Mouse (Mus musculus) CH12.LX (cell line): Measurements from ENCODE around the gene Eif3b. TPM values are rescaled to one million over a fixed set of nuclear protein-coding genes. Genes with fewer than 3 reads are reported as not detected.
"Not testable (repeated sequence)": the region's sequence is repeated elsewhere in the genome, so short reads cannot be mapped to it uniquely, and the experiment has no call there.

Source experiments
- DNase-seq: peaks from one replicate; pipeline ENCODE4 v3.0.0-alpha.2; 2013; ENCODE audit errors: extremely low read depth
- H3K27ac ChIP-seq: 2 replicates; pipeline ENCODE4 v1.5.1; 2012; ENCODE audit warnings: low read depth, mild to moderate bottlenecking, control low read depth, moderate library complexity; ENCODE audit not compliant: insufficient read depth
- H3K27me3 ChIP-seq: replicated peaks from 2 replicates; pipeline ENCODE3; 2012; ENCODE audit warnings: inconsistent platforms
- H3K36me3 ChIP-seq, 2 experiments: replicated peaks in 1 of 2; 2 replicates each; pipeline versions ENCODE3 to v1.6.1; 2012; ENCODE audit warnings: inconsistent platforms in 1 of 2, low read length in 1 of 2, mild to moderate bottlenecking in 1 of 2, mixed read lengths in 1 of 2, moderate library complexity in 1 of 2; ENCODE audit not compliant: control insufficient read depth in 1 of 2, insufficient read depth in 1 of 2
- H3K4me1 ChIP-seq, 2 experiments: 2 replicates each; pipeline ENCODE4 v1.6.1; 2012; ENCODE audit warnings: inconsistent platforms in 1 of 2, moderate library complexity in 1 of 2; ENCODE audit not compliant: insufficient read depth in 2 of 2, control insufficient read depth in 1 of 2
- H3K4me2 ChIP-seq: 2 replicates; pipeline ENCODE4 v1.6.1; 2012; ENCODE audit warnings: low read depth, mild to moderate bottlenecking, control low read depth; ENCODE audit not compliant: poor library complexity, insufficient read depth, severe bottlenecking
- H3K4me3 ChIP-seq, 3 experiments: fragments of 150-350 bp in 1 of 3; sonication (generic) in 1 of 3; replicated peaks in 1 of 3; 2 replicates each; pipeline versions ENCODE3 to v1.5.1; 2011 to 2012; ENCODE audit warnings: low read depth in 2 of 3, low read length in 2 of 3, mild to moderate bottlenecking in 2 of 3, moderate library complexity in 2 of 3, control low read depth in 1 of 3, improper control_type of control experiment in 1 of 3, inconsistent platforms in 1 of 3, mixed read lengths in 1 of 3; ENCODE audit not compliant: poor library complexity in 1 of 3
- H3K79me2 ChIP-seq: replicated peaks from 2 replicates; pipeline ENCODE4 v1.6.1; 2012; ENCODE audit warnings: mild to moderate bottlenecking, moderate library complexity; ENCODE audit not compliant: control insufficient read depth, poor library complexity, insufficient read depth, severe bottlenecking; ENCODE audit errors: extremely low read depth
- H3K9ac ChIP-seq: 2 replicates; pipeline ENCODE4 v1.6.1; 2012; ENCODE audit warnings: low read depth, mild to moderate bottlenecking, control low read depth, moderate library complexity; ENCODE audit not compliant: insufficient read depth
- H3K9me3 ChIP-seq: replicated peaks from 2 replicates; pipeline ENCODE3; 2012; ENCODE audit warnings: low read length, inconsistent platforms, mixed read lengths
- BHLHE40 ChIP-seq: IDR thresholded peaks from 2 replicates; pipeline ENCODE4 v1.6.1; 2011; ENCODE audit warnings: mild to moderate bottlenecking, low read depth, low read length, improper control_type of control experiment
- CHD1 ChIP-seq: IDR thresholded peaks from 2 replicates; pipeline ENCODE4 v1.6.1; 2012; ENCODE audit warnings: low read depth, low read length, improper control_type of control experiment, inconsistent platforms
- CHD2 ChIP-seq: IDR thresholded peaks from 2 replicates; pipeline ENCODE4 v1.6.1; 2011; ENCODE audit warnings: low read length, improper control_type of control experiment
- CTCF ChIP-seq, 2 experiments: IDR thresholded peaks in 1 of 2; conservative IDR thresholded peaks in 1 of 2; 2 replicates each; pipeline ENCODE4 v1.5.1; 2011 to 2012; ENCODE audit warnings: low read depth in 2 of 2, low read length in 2 of 2, improper control_type of control experiment in 1 of 2, inconsistent platforms in 1 of 2, mild to moderate bottlenecking in 1 of 2, moderate library complexity in 1 of 2
- E2F4 ChIP-seq: IDR thresholded peaks from 2 replicates; pipeline ENCODE4 v1.6.1; 2011; ENCODE audit warnings: low read depth, low read length, improper control_type of control experiment; ENCODE audit not compliant: insufficient replicate concordance
- EP300 ChIP-seq: IDR thresholded peaks from 2 replicates; pipeline ENCODE4 v1.6.1; 2011; ENCODE audit warnings: low read length, improper control_type of control experiment
- ETS1 ChIP-seq: conservative IDR thresholded peaks from 2 replicates; pipeline ENCODE4 v1.6.1; 2012; ENCODE audit warnings: low read depth, mild to moderate bottlenecking, inconsistent platforms, low read length, improper control_type of control experiment, moderate library complexity
- IRF4 ChIP-seq: IDR thresholded peaks from 2 replicates; pipeline ENCODE4 v1.6.1; 2014; ENCODE audit warnings: low read depth, mild to moderate bottlenecking, inconsistent platforms, low read length, improper control_type of control experiment
- JUN ChIP-seq: IDR thresholded peaks from 2 replicates; pipeline ENCODE4 v1.6.1; 2011; ENCODE audit warnings: low read depth, mild to moderate bottlenecking, low read length, improper control_type of control experiment, moderate library complexity; ENCODE audit not compliant: insufficient read depth
- JUND ChIP-seq: conservative IDR thresholded peaks from 2 replicates; pipeline ENCODE4 v1.6.1; 2011; ENCODE audit warnings: low read depth, low read length, improper control_type of control experiment
- MAFK ChIP-seq: IDR thresholded peaks from 2 replicates; pipeline ENCODE4 v1.6.1; 2011; ENCODE audit warnings: low read length, improper control_type of control experiment; ENCODE audit not compliant: insufficient replicate concordance
- NELFE ChIP-seq: IDR thresholded peaks from 2 replicates; pipeline ENCODE4 v1.6.1; 2011; ENCODE audit warnings: low read depth, low read length, improper control_type of control experiment
- RAD21 ChIP-seq: IDR thresholded peaks from 2 replicates; pipeline ENCODE4 v1.6.1; 2011; ENCODE audit warnings: low read depth, mild to moderate bottlenecking, low read length, improper control_type of control experiment, moderate library complexity
- SMC3 ChIP-seq: IDR thresholded peaks from 2 replicates; pipeline ENCODE4 v1.6.1; 2011; ENCODE audit warnings: low read depth, low read length, improper control_type of control experiment
- UBTF ChIP-seq: IDR thresholded peaks from 2 replicates; pipeline ENCODE4 v1.6.1; 2012; ENCODE audit warnings: low read depth, mild to moderate bottlenecking, inconsistent platforms, low read length, improper control_type of control experiment, moderate library complexity
- USF1 ChIP-seq: IDR thresholded peaks from 2 replicates; pipeline ENCODE4 v1.6.1; 2014; ENCODE audit warnings: low read depth, mild to moderate bottlenecking, inconsistent platforms, low read length, improper control_type of control experiment
- USF2 ChIP-seq: conservative IDR thresholded peaks from 2 replicates; pipeline ENCODE4 v1.6.1; 2011; ENCODE audit warnings: low read depth, low read length, improper control_type of control experiment
- ZC3H11A ChIP-seq: IDR thresholded peaks from 2 replicates; pipeline ENCODE4 v1.6.1; 2012; ENCODE audit warnings: low read depth, mild to moderate bottlenecking, inconsistent platforms, low read length, improper control_type of control experiment
- ZKSCAN1 ChIP-seq: IDR thresholded peaks from 2 replicates; pipeline ENCODE4 v1.6.1; 2012; ENCODE audit warnings: low read depth, inconsistent platforms, low read length, improper control_type of control experiment, borderline replicate concordance
- ZNF384 ChIP-seq: IDR thresholded peaks from 2 replicates; pipeline ENCODE4 v1.6.1; 2012; ENCODE audit warnings: low read depth, low read length, improper control_type of control experiment, inconsistent platforms
- dilution Hi-C: fragments of 300-500 bp; cut with MboI; formaldehyde crosslinking; loops from 2 replicates; pipeline ENCODE4 v1.14.3; 2020; ENCODE audit warnings: low sequenced_read_pairs; ENCODE audit not compliant: extremely low pct_unique_long_range_greater_than_20kb, extremely low pct_ligation_motif_present
- in situ Hi-C: fragments of 300-500 bp; cut with MboI; formaldehyde crosslinking; loops from 3 replicates; pipeline ENCODE4 v1.14.3; 2019; ENCODE audit warnings: low sequenced_read_pairs, low pct_ligation_motif_present, low pct_unique_long_range_greater_than_20kb, mixed read lengths
- polyA plus RNA-seq: library from polyadenylated mRNA; unstranded; fragments of >175 nt; gene quantifications from 2 replicates; pipeline ENCODE4 v1.2.1, GENCODE M21; 2012; ENCODE audit warnings: low read depth; ENCODE audit not compliant: insufficient read length
- total RNA-seq, 2 experiments: library from RNA; depleted of rRNA; stranded (reverse); fragments of 300-350 nt in 1 of 2; fragments of >200 nt in 1 of 2; gene quantifications; 2 replicates each; pipeline ENCODE4 v1.2.3; 2012 to 2014

The Eif3b gene
- total and polyA plus RNA-seq, 3 experiments: 79.5 to 521 (median 218) TPM

GRCm38 (mm10) chr5:140425016-140425783 is 6.1 kb downstream of the Eif3b start:
- in situ Hi-C loops: no loop called here
- no peaks in the 10 kb centered on the region for H3K27me3 ChIP-seq
- peaks cover 57 to 93% of the 10 kb centered on the region in 2 experiments for H3K36me3 ChIP-seq
- H3K4me2 ChIP-seq: no peak overlapping the region
- TF ChIP-seq ZNF384 (no peak), UBTF (no peak), ZKSCAN1 (no peak), USF2 (no peak), EP300 (no peak), IRF4 (no peak), CHD1 (no peak), E2F4 (no peak), ZC3H11A (no peak), NELFE (no peak)
- TF ChIP-seq, all 38 proteins: peak for 0
- dilution Hi-C loops: no loop called here
- H3K9me3 ChIP-seq: no peaks in the 10 kb centered on the region
- DNase-seq: no peak
- H3K79me2 ChIP-seq: peaks cover 61% of the 10 kb centered on the region
- no peak overlapping the region for H3K27ac ChIP-seq
- no peak overlapping the region for H3K9ac ChIP-seq
- H3K4me1 ChIP-seq: peaks cover 4 to 32% of the 10 kb centered on the region in 2 experiments
- H3K4me3 ChIP-seq: no peak overlapping the region

- peaks cover 90% of the 10 kb centered on the region in 2 experiments for H3K36me3 ChIP-seq
- DNase-seq, H3K9ac ChIP-seq, dilution Hi-C loops, H3K27me3 ChIP-seq, H3K4me1 ChIP-seq, H3K79me2 ChIP-seq, in situ Hi-C loops, H3K4me2 ChIP-seq, H3K9me3 ChIP-seq, H3K4me3 ChIP-seq, H3K27ac ChIP-seq: not testable (repeated sequence)
- TF ChIP-seq CTCF (conservative IDR thresholded peaks at IDR 0.05 in 1 of 2, IDR thresholded peaks at IDR 0.05 in 1 of 2; ENCODE audit: low read depth in 2 of 2, low read length in 2 of 2): peak in 1 of 2 experiments; percentile 43; a peak in 2 of 4 replicates
Measured at GRCm38 (mm10) chr5:140439117-140439516, 20.0 kb downstream of the Eif3b start.

DNA sequence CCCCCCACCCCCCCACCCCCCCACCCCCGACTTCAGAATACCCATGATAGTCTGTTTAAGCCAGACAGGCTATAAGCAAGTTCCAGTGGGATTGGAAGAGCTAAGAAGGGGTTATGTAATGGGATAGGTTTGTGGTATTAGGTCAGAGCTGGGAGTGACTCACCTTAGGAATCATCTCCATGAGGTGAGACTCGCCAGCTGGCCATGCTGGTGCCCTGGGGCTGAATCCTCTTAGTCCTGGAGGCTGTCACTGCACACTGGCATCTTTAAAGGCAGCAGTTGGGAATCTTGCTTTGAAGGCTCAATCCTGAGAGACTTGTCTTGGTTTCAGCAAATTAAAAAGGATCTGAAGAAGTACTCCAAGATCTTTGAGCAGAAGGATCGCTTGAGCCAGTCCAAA is 22.3 kb downstream of the Eif3b start:
- Histone ChIP-seq H3K4me2 (no peak overlapping the region), H3K4me1 (peaks cover 0 to 4% of the 10 kb centered on the region in 2 experiments; a peak in 1 of 4 replicates)
- TF ChIP-seq MAFK (no peak), RAD21 (no peak), CTCF (conservative IDR thresholded peaks at IDR 0.05 in 1 of 2, IDR thresholded peaks at IDR 0.05 in 1 of 2; ENCODE audit: low read depth in 2 of 2, low read length in 2 of 2) (no peak), CHD2 (no peak), E2F4 (no peak), ETS1 (no peak), BHLHE40 (no peak), ZC3H11A (no peak), NELFE (no peak), USF1 (no peak), JUND (no peak), SMC3 (no peak), JUN (no peak), IRF4 (no peak)
- TF ChIP-seq, all 38 proteins: peak for 0
- Histone ChIP-seq H3K36me3 (peaks cover 85 to 92% of the 10 kb centered on the region in 2 experiments), H3K27ac (no peak overlapping the region), H3K9ac (no peak overlapping the region), H3K27me3 (no peaks in the 10 kb centered on the region), H3K79me2 (no peaks in the 10 kb centered on the region), H3K9me3 (no peaks in the 10 kb centered on the region), H3K4me3 (no peak overlapping the region)
- in situ Hi-C loops (no loop called here), dilution Hi-C loops (no loop called here)
- DNase-seq: no peak
